Mouse (Mus musculus) testis, adult 2 months (tissue): ENCODE measurements around the gene Lgals1.

Source experiments
- CTCF ChIP-seq: fragments of 200-500 bp; IDR thresholded peaks from 2 replicates; pipeline ENCODE4 v1.5.1; 2012; ENCODE audit warnings: low read depth, mild to moderate bottlenecking, inconsistent platforms, low read length, moderate library complexity; ENCODE audit not compliant: control insufficient read depth, insufficient read depth, insufficient replicate concordance
- POLR2A ChIP-seq: fragments of 200-500 bp; IDR thresholded peaks from 2 replicates; pipeline ENCODE4 v1.6.1; 2012; ENCODE audit warnings: low read depth, mild to moderate bottlenecking, inconsistent platforms, low read length, moderate library complexity; ENCODE audit not compliant: control insufficient read depth

GRCm38 (mm10) chr15:78913632-78914090 is 12.9 kb upstream of the Lgals1 start, which contains the start of gene Pdxp:
- TF ChIP-seq POLR2A (no peak; the same call in 1 of the 2 replicates), CTCF (no peak)
